Mouse (Mus musculus) spleen, adult 2 months (tissue): Measurements from ENCODE around the gene Synpr.

ENCODE experiments used
- CTCF ChIP-seq: fragments of 200-500 bp; IDR thresholded peaks from 2 replicates; pipeline ENCODE4 v1.5.1; 2011; ENCODE audit warnings: mild to moderate bottlenecking, inconsistent platforms; ENCODE audit not compliant: insufficient read depth, insufficient read length, insufficient replicate concordance; ENCODE audit errors: extremely low read depth
- POLR2A ChIP-seq: fragments of 200-500 bp; IDR thresholded peaks from 2 replicates; pipeline ENCODE4 v1.6.1; 2011; ENCODE audit warnings: low read depth, low read length, inconsistent platforms

DNA sequence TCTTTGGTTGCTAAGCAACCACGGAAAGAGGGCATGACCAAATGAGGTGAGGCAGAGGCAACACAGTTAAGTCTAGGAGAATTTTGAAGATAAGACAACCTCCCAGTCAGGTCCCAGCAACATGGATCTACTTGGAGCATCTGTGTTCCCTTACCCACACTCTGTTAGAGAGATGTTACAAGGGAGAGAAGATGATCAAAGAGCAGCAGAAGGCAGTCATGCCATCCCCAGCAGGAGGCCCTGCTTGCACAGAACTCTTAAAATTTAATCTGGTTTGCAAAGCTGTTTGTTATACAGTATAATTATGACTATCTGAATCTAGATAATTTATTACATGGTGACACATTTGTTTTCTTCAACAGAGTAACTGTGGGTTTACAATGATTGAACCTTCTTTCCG is 18.2 kb upstream of the Synpr start:
- no peak for TF ChIP-seq CTCF
- no peak for TF ChIP-seq POLR2A
